Mouse (Mus musculus): ENCODE measurements at regions not wholly inside any gene's neighbourhood (a gene's known extent, or its start where the extent isn't known, plus 50 kb on each side); places are given as distances from the start of the nearest gene placed in this dataset.

DNA sequence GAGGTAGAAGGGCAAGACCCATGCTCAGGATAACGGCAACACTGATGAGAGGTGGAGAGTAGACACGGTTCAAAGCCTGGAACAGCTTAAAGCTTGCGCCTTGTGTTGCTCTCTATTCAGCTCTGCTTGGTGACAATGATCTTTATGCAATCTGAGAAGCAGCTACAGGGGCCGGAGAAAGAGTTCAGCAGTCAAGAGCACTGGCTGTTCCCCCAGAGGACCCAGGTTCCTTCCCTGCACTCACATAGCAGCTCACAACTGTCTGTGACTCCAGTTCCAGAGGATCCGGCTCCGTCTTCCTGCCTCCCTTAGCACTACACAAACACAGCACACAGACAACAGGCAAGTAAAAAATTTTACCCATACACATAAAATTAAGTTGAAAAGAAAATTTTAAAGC, 54.4 kb upstream of the Jade1 start:
- no peak for DNase-seq (ENCODE audit: extremely low read depth)
- dilution Hi-C loops (cut with MboI; ENCODE audit: extremely low pct_ligation_motif_present, extremely low pct_unique_long_range_greater_than_20kb, low sequenced_read_pairs) (no loop called here), in situ Hi-C loops (cut with MboI; ENCODE audit: low pct_ligation_motif_present, low pct_unique_long_range_greater_than_20kb, low sequenced_read_pairs) (no loop called here)
- no peak overlapping the region for H3K4me3 ChIP-seq (replicated peaks in 1 of 3; ENCODE audit: low read depth in 2 of 3, low read length in 2 of 3, poor library complexity in 1 of 3)
- no peaks in the 10 kb centered on the region for H3K27me3 ChIP-seq (replicated peaks)
- H3K79me2 ChIP-seq (replicated peaks; ENCODE audit: control insufficient read depth, extremely low read depth, insufficient read depth, poor library complexity, severe bottlenecking), result no peaks in the 10 kb centered on the region
- TF ChIP-seq GABPA (IDR thresholded peaks at IDR 0.05; ENCODE audit: insufficient replicate concordance, low read depth, low read length), result no peak
- no peak for TF ChIP-seq JUND (conservative IDR thresholded peaks at IDR 0.05; ENCODE audit: low read depth, low read length)
- no peak for TF ChIP-seq ZC3H11A (IDR thresholded peaks at IDR 0.05; ENCODE audit: low read depth, low read length)
- no peak for TF ChIP-seq ZNF384 (IDR thresholded peaks at IDR 0.05; ENCODE audit: low read depth, low read length)
- no peak for TF ChIP-seq ZKSCAN1 (IDR thresholded peaks at IDR 0.05; ENCODE audit: borderline replicate concordance, low read depth, low read length)
- TF ChIP-seq RAD21 (IDR thresholded peaks at IDR 0.05; ENCODE audit: low read depth, low read length), result no peak
- H3K4me1 ChIP-seq (ENCODE audit: control insufficient read depth in 1 of 2, insufficient read depth in 2 of 2), result peaks cover 3 to 22% of the 10 kb centered on the region in 2 experiments
- no peak overlapping the region for H3K9ac ChIP-seq (ENCODE audit: insufficient read depth, low read depth)
- H3K9me3 ChIP-seq (replicated peaks; ENCODE audit: low read length), result no peaks in the 10 kb centered on the region
- H3K4me2 ChIP-seq (ENCODE audit: insufficient read depth, low read depth, poor library complexity, severe bottlenecking), result no peak overlapping the region
- no peaks in the 10 kb centered on the region for H3K36me3 ChIP-seq (replicated peaks in 1 of 2; ENCODE audit: control insufficient read depth in 1 of 2, insufficient read depth in 1 of 2, low read length in 1 of 2)
- no peak overlapping the region for H3K27ac ChIP-seq (ENCODE audit: insufficient read depth, low read depth)

DNA sequence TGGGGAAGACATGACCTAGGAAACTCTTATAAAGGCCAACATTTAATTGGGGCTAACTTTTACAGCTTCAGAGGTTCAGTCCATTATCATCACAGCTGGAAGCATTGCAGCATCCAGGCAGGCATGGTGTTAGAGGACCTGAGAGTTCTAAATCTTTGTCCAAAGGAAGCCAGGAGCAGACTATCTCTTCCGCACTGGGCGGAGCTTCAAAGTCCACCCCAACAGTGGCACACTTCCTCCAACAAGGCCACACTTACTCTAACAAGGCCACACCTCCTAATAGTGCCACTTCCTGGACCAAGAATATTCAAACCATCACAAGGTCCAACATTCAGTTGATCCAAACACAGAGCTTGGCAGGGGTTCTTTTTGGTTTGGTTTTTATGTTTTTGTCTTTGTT, 55.9 kb upstream of the Jade1 start:
- in situ Hi-C loops (cut with MboI; ENCODE audit: low pct_ligation_motif_present, low pct_unique_long_range_greater_than_20kb, low sequenced_read_pairs), result no loop called here
- Histone ChIP-seq H3K4me2 (ENCODE audit: insufficient read depth, low read depth, poor library complexity, severe bottlenecking) (no peak overlapping the region), H3K4me1 (ENCODE audit: control insufficient read depth in 1 of 2, insufficient read depth in 2 of 2) (peaks cover 3 to 28% of the 10 kb centered on the region in 2 experiments), H3K9me3 (replicated peaks; ENCODE audit: low read length) (no peaks in the 10 kb centered on the region), H3K27ac (ENCODE audit: insufficient read depth, low read depth) (no peak overlapping the region), H3K27me3 (replicated peaks) (no peaks in the 10 kb centered on the region), H3K9ac (ENCODE audit: insufficient read depth, low read depth) (no peak overlapping the region), H3K79me2 (replicated peaks; ENCODE audit: control insufficient read depth, extremely low read depth, insufficient read depth, poor library complexity, severe bottlenecking) (no peaks in the 10 kb centered on the region), H3K4me3 (replicated peaks in 1 of 3; ENCODE audit: low read depth in 2 of 3, low read length in 2 of 3, poor library complexity in 1 of 3) (no peak overlapping the region), H3K36me3 (replicated peaks in 1 of 2; ENCODE audit: control insufficient read depth in 1 of 2, insufficient read depth in 1 of 2, low read length in 1 of 2) (no peaks in the 10 kb centered on the region)
- dilution Hi-C loops (cut with MboI; ENCODE audit: extremely low pct_ligation_motif_present, extremely low pct_unique_long_range_greater_than_20kb, low sequenced_read_pairs), result no loop called here
- TF ChIP-seq NELFE (IDR thresholded peaks at IDR 0.05; ENCODE audit: low read depth, low read length), result no peak
- TF ChIP-seq ELF1 (IDR thresholded peaks at IDR 0.05; ENCODE audit: low read depth, low read length), result peak; percentile 50; the same call in 1 of the 2 replicates
- TF ChIP-seq MXI1 (IDR thresholded peaks at IDR 0.05; ENCODE audit: low read depth, low read length), result no peak
- no peak for DNase-seq (ENCODE audit: extremely low read depth)

DNA sequence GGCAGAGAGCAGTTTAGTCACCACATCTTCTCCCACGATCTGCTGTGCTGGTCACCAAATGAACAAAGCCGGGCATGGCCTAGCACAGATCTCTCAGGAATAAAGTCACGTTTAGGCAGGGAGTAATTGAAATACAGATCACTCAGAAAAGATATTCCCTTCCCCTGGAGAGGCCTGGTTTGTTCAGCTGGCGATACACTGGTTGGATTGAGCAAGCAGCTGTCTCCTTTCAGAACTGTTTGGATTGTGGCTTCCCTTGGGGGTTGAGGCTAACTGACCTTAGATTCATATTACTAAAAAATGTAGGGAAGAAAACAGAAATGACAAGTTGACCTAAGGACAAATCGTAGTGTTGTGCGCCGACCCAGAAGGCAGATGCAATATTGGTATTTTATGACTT, 56.7 kb upstream of the Jade1 start:
- Histone ChIP-seq H3K79me2 (replicated peaks; ENCODE audit: control insufficient read depth, extremely low read depth, insufficient read depth, poor library complexity, severe bottlenecking) (no peaks in the 10 kb centered on the region), H3K4me3 (replicated peaks in 1 of 3; ENCODE audit: low read depth in 2 of 3, low read length in 2 of 3, poor library complexity in 1 of 3) (no peak overlapping the region), H3K36me3 (replicated peaks in 1 of 2; ENCODE audit: control insufficient read depth in 1 of 2, insufficient read depth in 1 of 2, low read length in 1 of 2) (no peaks in the 10 kb centered on the region), H3K27me3 (replicated peaks) (no peaks in the 10 kb centered on the region), H3K9ac (ENCODE audit: insufficient read depth, low read depth) (no peak overlapping the region), H3K4me2 (ENCODE audit: insufficient read depth, low read depth, poor library complexity, severe bottlenecking) (no peak overlapping the region), H3K9me3 (replicated peaks; ENCODE audit: low read length) (no peaks in the 10 kb centered on the region), H3K4me1 (ENCODE audit: control insufficient read depth in 1 of 2, insufficient read depth in 2 of 2) (peaks cover 3 to 28% of the 10 kb centered on the region in 2 experiments), H3K27ac (ENCODE audit: insufficient read depth, low read depth) (no peak overlapping the region)
- dilution Hi-C loops (cut with MboI; ENCODE audit: extremely low pct_ligation_motif_present, extremely low pct_unique_long_range_greater_than_20kb, low sequenced_read_pairs) (no loop called here), in situ Hi-C loops (cut with MboI; ENCODE audit: low pct_ligation_motif_present, low pct_unique_long_range_greater_than_20kb, low sequenced_read_pairs) (no loop called here)
- DNase-seq (ENCODE audit: extremely low read depth), result no peak
- TF ChIP-seq IRF4 (IDR thresholded peaks at IDR 0.05; ENCODE audit: low read depth, low read length), result no peak
- TF ChIP-seq TCF12 (IDR thresholded peaks at IDR 0.05; ENCODE audit: low read depth, low read length), result no peak
- TF ChIP-seq MAFK (IDR thresholded peaks at IDR 0.05; ENCODE audit: insufficient replicate concordance, low read length), result no peak
- no peak for TF ChIP-seq USF2 (conservative IDR thresholded peaks at IDR 0.05; ENCODE audit: low read depth, low read length)
- TF ChIP-seq POLR2AphosphoS2 (IDR thresholded peaks at IDR 0.05; ENCODE audit: low read depth, low read length), result no peak
- TF ChIP-seq USF1 (IDR thresholded peaks at IDR 0.05; ENCODE audit: low read depth, low read length), result no peak
- TF ChIP-seq CHD1 (IDR thresholded peaks at IDR 0.05; ENCODE audit: low read depth, low read length), result no peak
- TF ChIP-seq PAX5 (IDR thresholded peaks at IDR 0.05; ENCODE audit: low read length), result no peak
- TF ChIP-seq MEF2A (IDR thresholded peaks at IDR 0.05; ENCODE audit: borderline replicate concordance, low read depth, low read length), result no peak
- TF ChIP-seq MAX (IDR thresholded peaks at IDR 0.05; ENCODE audit: low read length), result no peak
- TF ChIP-seq JUND (conservative IDR thresholded peaks at IDR 0.05; ENCODE audit: low read depth, low read length), result no peak
- no peak for TF ChIP-seq HCFC1 (IDR thresholded peaks at IDR 0.05; ENCODE audit: low read depth, low read length)
- TF ChIP-seq MYC (IDR thresholded peaks at IDR 0.05; ENCODE audit: low read depth, low read length), result no peak
- no peak for TF ChIP-seq POLR2A (IDR thresholded peaks at IDR 0.05; ENCODE audit: low read depth, low read length)
- TF ChIP-seq ZNF384 (IDR thresholded peaks at IDR 0.05; ENCODE audit: low read depth, low read length), result no peak
- TF ChIP-seq RCOR1 (conservative IDR thresholded peaks at IDR 0.05; ENCODE audit: low read depth, low read length), result no peak
- TF ChIP-seq MXI1 (IDR thresholded peaks at IDR 0.05; ENCODE audit: low read depth, low read length), result no peak
- TF ChIP-seq SIN3A (IDR thresholded peaks at IDR 0.05; ENCODE audit: low read length), result no peak
- no peak for TF ChIP-seq MAZ (IDR thresholded peaks at IDR 0.05; ENCODE audit: low read depth, low read length)

Measured in CH12.LX (cell line).